Mouse (Mus musculus) embryo, embryonic 9.5 days (tissue): ENCODE results near the gene Cog1.

ENCODE experiments used
- DNase-seq: peaks from one replicate; pipeline ENCODE4 v3.0.0-alpha.2; 2017; ENCODE audit errors: extremely low spot score

Cog1 gene

GRCm38 (mm10) chr11:113648690-113649352 lies at the start of gene Cog1:
TSS of gene Cog1 (plus strand) at chr11:113649169.
- DNase-seq = no peak

GRCm38 (mm10) chr11:113600526-113601245 lies 48.3 kb upstream of the Cog1 start:
- DNase-seq = no peak

GRCm38 (mm10) chr11:113601616-113602343 lies 47.2 kb upstream of the Cog1 start:
- DNase-seq = no peak

- no peak for DNase-seq
Measured at GRCm38 (mm10) chr11:113607556-113607955, 41.4 kb upstream of the Cog1 start.

DNA sequence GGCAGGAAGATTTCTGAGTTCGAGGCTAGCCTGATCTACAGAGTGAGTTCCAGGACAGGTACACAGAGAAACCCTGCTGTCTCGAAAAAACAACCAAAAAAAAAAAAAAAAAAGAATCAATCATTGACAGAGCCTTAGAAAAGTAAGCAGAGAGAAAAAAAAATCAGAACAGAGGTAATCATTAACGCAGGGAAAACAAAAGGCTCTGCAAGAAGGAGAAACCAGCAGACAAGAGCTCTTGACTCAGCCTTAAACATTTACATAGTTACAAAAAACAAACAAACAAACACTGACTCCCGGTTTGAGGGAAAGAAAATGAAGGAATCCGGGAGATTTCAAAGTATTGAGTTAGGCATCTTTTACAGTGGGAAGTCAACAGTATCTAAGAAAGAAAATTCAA lies 39.4 kb upstream of the Cog1 start:
- DNase-seq = no peak

GRCm38 (mm10) chr11:113610266-113610665 lies 38.7 kb upstream of the Cog1 start:
- no peak for DNase-seq

DNA sequence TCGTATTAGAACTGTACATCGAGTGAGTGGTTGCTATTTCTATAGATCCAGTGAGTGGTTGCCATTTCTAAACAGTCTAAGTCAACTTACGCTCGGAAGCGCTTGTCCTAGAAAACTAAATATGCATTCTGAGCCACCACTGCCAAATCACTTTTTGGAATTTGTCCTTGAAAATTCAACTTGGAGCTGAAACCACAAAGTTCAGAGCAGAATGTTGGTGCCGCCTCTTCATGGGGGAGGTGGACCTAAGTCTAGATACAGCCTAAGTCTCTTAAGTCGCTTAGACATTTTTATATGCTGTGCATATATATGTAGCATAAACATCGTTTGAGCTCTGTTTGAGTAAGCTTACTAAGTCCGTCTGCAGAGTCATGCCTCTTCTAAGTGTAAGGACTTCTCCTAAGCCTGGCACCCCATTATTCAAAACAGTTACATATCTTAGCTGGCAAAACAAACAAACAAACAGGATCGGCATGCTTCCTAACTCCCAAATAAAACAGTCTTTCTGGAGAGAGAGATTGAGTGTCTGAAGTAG lies 37.8 kb upstream of the Cog1 start:
- DNase-seq = no peak

- peak; percentile 74 for DNase-seq
Measured at GRCm38 (mm10) chr11:113611664-113612611, 37.0 kb upstream of the Cog1 start.

GRCm38 (mm10) chr11:113614476-113614875 lies 34.5 kb upstream of the Cog1 start:
- no peak for DNase-seq

DNA sequence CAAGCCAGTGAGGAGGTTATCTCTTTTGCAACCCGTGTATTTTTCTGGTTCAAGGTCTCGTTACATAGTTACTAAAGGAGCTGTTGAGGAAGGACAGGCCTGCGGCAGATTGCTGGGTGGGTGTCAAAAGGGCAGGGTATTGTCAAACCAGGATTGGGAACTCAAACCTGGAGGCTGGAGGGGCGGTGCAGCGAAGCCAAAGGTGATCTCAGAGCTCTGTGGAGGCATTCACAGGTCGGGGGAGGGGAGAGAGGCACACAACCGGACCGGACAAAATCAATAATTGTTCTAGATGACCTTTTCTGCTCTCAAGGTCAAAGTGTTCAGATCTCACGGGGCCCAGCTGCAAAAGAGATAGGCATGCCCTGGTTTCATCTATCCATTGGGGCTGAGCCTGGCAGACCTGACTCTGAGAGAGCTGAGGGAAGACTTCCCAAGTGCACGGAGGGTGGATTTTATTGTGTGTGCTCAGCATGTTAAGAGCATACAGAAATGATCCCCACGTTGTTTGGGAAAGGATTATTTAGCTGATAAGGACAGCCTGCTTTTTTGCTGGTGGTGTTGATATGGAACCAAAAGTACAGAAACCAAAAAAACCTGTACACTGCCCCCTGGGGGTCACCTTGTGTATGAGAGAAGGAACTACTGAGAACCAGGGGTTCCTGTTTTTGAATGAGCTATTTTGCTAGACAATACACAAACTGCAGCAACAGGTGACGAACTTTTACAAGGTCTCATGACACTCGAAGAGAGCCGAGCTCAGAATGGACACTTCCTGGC lies 31.6 kb upstream of the Cog1 start:
- peak; percentile 61 for DNase-seq

GRCm38 (mm10) chr11:113618303-113618671 lies 30.7 kb upstream of the Cog1 start:
- no peak for DNase-seq

GRCm38 (mm10) chr11:113618672-113619419 lies 30.1 kb upstream of the Cog1 start, which contains the start of gene Sstr2:
TSS of gene Sstr2 (plus strand) at chr11:113619342.
- DNase-seq = peak; percentile 69

GRCm38 (mm10) chr11:113619420-113620080 lies 29.4 kb upstream of the Cog1 start:
- DNase-seq = no peak

- no peak for DNase-seq
Measured at GRCm38 (mm10) chr11:113621001-113621400, 28.0 kb upstream of the Cog1 start.

- no peak for DNase-seq
Measured at GRCm38 (mm10) chr11:113622028-113622427, 26.9 kb upstream of the Cog1 start.

DNA sequence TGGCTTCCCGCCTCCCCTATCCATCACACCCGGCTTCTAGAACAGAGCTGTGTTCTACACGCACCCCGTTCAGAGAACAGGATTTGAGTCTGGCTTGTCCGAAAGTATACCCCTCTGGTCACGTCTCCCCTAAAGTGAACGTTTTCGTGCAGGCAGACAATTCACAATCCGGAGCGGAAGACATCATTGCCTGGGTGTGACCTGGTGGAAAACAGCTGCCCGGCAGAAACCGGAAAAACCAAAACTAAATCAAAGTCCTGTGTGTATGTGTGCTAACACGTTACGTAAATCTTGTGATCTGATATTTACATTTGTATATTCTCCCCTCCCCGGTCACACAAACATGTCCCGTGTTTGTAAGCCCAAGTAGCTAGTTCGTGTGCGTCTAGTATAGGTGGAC lies 23.5 kb upstream of the Cog1 start:
- DNase-seq = no peak

DNA sequence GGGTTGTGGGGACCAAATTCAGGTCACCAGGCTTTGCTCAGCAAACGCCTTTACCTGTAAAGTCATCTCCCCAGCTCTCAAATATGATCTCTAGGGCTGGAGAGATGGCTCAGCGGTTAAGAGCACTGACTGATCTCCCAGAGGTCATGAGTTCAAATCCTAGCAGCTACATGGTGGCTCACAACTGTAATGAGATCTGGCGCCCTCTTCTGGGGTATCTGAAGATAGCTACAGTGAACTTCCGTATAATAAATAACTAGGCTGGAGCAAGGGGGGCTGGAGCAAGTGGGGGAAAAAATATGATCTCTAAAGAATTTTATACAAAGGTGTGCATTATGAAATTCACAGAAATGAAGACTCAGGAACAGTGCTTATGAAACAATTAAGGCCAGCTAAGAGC lies 21.2 kb upstream of the Cog1 start:
- no peak for DNase-seq

- no peak for DNase-seq
Measured at GRCm38 (mm10) chr11:113630642-113631041, 18.3 kb upstream of the Cog1 start.

DNA sequence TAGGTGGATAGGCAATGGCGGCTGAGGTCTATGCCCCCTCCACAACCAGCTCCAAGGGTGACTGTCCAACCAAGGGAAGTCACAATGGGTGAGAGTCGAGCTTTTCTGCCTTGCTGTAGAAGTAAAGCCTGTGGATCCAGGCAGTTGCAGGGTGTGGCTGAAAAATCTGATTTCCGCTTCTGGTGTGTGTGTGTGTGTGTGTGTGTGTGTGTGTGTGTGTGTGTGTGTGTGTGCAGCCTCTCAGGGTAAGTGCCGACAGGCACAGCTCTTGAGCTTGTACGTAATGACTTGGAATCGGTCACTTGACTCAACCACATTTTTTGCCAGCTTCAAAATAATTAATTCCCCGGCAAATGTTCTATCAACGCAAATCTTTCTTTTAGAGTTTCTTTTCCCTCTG lies 17.7 kb upstream of the Cog1 start:
- DNase-seq = no peak
